Mouse (Mus musculus): ENCODE data around the gene Acsbg1. TPM values are rescaled to one million over a fixed set of nuclear protein-coding genes. Genes with fewer than 3 reads are reported as not detected.
"Not testable (repeated sequence)": the region's sequence is repeated elsewhere in the genome, so short reads cannot be mapped to it uniquely, and the experiment has no call there.

The Acsbg1 gene
- polyA plus RNA-seq, 1 experiment from 2014 or later = 0.22 TPM

DNA sequence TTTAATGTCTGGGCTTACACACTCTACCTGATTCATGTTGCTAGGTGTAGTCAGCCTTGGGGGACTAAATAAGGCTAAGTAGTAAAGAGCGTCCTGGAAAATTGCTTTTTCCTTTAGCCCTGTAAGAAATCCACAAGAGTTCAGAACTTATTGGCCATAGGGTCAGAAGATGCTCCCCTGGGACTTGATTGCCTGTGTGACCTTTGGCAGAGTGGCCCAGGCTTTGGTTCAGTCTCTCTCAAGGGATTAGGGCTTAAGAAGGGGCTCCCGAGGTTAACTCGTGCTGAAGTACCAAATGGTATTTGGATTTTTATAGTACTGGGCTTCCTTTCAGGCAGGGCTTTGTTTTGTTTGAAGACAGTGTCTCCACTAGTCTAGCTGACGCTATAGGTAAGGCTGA is 73.8 kb downstream of the Acsbg1 start:
- Histone ChIP-seq H3K27me3 (replicated peaks; ENCODE audit: control insufficient read depth, insufficient read depth, low read length) (no peaks in the 10 kb centered on the region), H3K9ac (ENCODE audit: low read length) (no peak overlapping the region), H3K9me3 (ENCODE audit: control insufficient read depth, low read length) (no peaks in the 10 kb centered on the region), H3K4me2 (ENCODE audit: low read length) (peak overlapping the region; percentile 82), H3K4me3 (ENCODE audit: low read depth, low read length) (0 out of 2 replicates have a peak overlapping the region, but pooled peaks have one; percentile 90), H3K27ac (ENCODE audit: low read depth) (no peak overlapping the region), H3K4me1 (replicated peaks; ENCODE audit: control insufficient read depth, insufficient read depth, low read length) (peaks cover 8% of the 10 kb centered on the region), H3K36me3 (ENCODE audit: control insufficient read depth, insufficient read depth, low read length) (peaks cover 25% of the 10 kb centered on the region)
- no peak for DNase-seq (ENCODE audit: low spot score)
- no peak for ATAC-seq (replicated peaks; ENCODE audit: low FRiP score, low TSS enrichment, low read depth)
- 66% methylated on average over 4 of the region's 4 CpGs for WGBS

DNA sequence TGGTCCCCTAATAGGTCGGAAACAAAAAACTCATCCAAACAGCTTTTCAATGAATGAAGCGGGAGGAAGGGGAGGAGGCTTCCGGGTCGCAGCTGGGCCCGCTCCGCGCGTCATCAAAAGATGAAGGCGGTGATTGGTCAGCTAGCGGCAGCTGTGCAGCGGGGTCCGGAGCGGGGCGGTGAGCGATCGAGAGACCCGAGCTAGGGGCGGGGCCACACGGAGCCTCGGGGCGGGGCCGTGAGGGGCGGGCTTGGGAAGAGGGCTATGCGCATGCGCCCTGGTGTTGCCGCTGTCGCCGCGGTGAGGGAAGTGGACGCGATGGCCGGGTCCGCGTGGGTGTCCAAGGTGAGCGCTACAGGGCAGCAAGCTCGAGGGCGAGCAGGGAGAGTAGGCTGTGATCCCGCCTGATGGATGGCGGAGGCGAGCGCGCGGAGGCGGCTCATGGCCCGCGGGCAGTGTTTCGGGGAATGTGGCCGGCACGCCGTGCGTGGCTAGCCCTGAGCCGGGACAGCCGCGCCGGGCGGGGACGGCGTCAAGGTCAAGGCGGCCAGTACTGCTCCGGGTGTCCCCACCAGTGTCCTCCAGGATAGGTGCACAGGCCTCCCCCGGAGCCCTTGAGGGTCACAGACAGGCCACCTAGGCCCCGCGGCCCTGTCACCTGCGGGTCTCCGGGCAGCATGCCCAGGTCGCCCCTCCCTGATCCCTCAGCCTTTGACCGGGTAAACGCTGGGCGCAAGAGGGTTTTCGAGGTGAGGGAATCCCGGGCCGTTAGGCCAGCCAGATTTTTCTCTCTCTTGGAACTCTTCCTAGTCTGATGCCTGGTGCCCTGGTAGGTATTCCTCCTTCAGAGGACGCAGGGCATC is 75.2 kb downstream of the Acsbg1 start, which contains the start of gene Idh3a:
Gene Idh3a (plus strand): TSS at position 136 of the 863 bp plus-strand sequence.
- peaks cover 8% of the 10 kb centered on the region for H3K4me1 ChIP-seq (replicated peaks; ENCODE audit: control insufficient read depth, insufficient read depth, low read length)
- under 1% methylated on average over 71 of the region's 73 CpGs for WGBS
- H3K4me2 ChIP-seq (ENCODE audit: low read length) = peak within 1 kb of the TSS; percentile 82
- ATAC-seq (replicated peaks; ENCODE audit: low FRiP score, low TSS enrichment, low read depth) (peak; percentile 99), DNase-seq (ENCODE audit: low spot score) (peak; percentile 99)
- peak within 1 kb of the TSS; percentile 90 for H3K4me3 ChIP-seq (ENCODE audit: low read depth, low read length)
- peaks cover 12% of the 10 kb centered on the region; the same call in 1 of the 2 replicates for H3K36me3 ChIP-seq (ENCODE audit: control insufficient read depth, insufficient read depth, low read length)
- H3K9ac ChIP-seq (ENCODE audit: low read length) = peak within 1 kb of the TSS; percentile 80
- H3K9me3 ChIP-seq (ENCODE audit: control insufficient read depth, low read length) = no peaks in the 10 kb centered on the region
- no peak within 1 kb of the TSS for H3K27ac ChIP-seq (ENCODE audit: low read depth)
- H3K27me3 ChIP-seq (replicated peaks; ENCODE audit: control insufficient read depth, insufficient read depth, low read length) = no peaks in the 10 kb centered on the region

DNA sequence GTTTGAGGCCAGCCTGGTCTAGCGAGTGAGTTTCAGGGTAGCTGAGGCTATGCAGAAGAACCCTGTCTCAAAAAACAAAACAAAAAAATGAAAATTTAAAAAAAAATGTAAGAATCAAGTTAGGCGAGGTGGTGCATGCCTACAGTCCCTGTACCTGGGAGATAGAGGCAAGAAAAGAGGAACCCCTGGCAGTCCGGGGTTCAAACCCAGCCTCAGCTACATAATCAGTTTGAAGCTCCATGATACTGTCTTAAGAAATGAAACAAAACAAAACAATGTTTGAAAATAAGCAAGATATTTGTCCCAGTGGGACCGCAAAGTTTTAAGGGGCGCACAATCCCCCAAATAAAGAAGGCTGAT is 75.9 kb downstream of the Acsbg1 start:
- ATAC-seq (replicated peaks; ENCODE audit: low FRiP score, low TSS enrichment, low read depth) = peak; percentile 7
- H3K27me3 ChIP-seq (replicated peaks; ENCODE audit: control insufficient read depth, insufficient read depth, low read length) = no peaks in the 10 kb centered on the region
- peaks cover 7% of the 10 kb centered on the region; the same call in 1 of the 2 replicates for H3K36me3 ChIP-seq (ENCODE audit: control insufficient read depth, insufficient read depth, low read length)
- WGBS = 34% methylated on average over 5 of the region's 5 CpGs
- H3K4me3 ChIP-seq (ENCODE audit: low read depth, low read length) = peak overlapping the region; percentile 90
- H3K4me1 ChIP-seq (replicated peaks; ENCODE audit: control insufficient read depth, insufficient read depth, low read length) = peaks cover 8% of the 10 kb centered on the region
- H3K27ac ChIP-seq (ENCODE audit: low read depth) = no peak overlapping the region
- H3K9me3 ChIP-seq (ENCODE audit: control insufficient read depth, low read length) = no peaks in the 10 kb centered on the region
- no peak for DNase-seq (ENCODE audit: low spot score)
- H3K9ac ChIP-seq (ENCODE audit: low read length) = no peak overlapping the region
- peak overlapping the region; percentile 56 for H3K4me2 ChIP-seq (ENCODE audit: low read length)

DNA sequence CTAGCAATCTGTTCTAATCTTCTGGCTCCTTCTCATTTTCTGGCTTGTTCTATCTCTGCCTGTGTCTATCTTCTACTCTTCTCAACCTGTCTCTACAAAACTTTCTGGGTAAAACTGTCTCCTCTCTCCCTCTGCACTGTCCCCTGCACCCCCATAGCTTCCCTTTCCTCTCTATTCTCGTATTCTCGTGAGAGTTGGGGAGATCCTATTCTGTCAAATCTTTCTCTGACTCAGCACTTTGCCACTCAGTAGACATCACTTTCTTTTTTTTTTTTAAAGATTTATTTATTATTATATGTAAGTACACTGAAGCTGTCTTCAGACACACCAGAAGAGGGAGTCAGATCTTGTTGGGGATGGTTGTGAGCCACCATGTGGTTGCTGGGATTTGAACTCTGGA is 77.5 kb downstream of the Acsbg1 start:
- 76% methylated on average over 2 of the region's 2 CpGs for WGBS
- not testable (repeated sequence) for H3K4me1 ChIP-seq (replicated peaks; ENCODE audit: control insufficient read depth, insufficient read depth, low read length); H3K9ac ChIP-seq (ENCODE audit: low read length); H3K9me3 ChIP-seq (ENCODE audit: control insufficient read depth, low read length); H3K4me2 ChIP-seq (ENCODE audit: low read length); H3K4me3 ChIP-seq (ENCODE audit: low read depth, low read length); H3K36me3 ChIP-seq (ENCODE audit: control insufficient read depth, insufficient read depth, low read length); DNase-seq (ENCODE audit: low spot score); H3K27ac ChIP-seq (ENCODE audit: low read depth); ATAC-seq (replicated peaks; ENCODE audit: low FRiP score, low TSS enrichment, low read depth); H3K27me3 ChIP-seq (replicated peaks; ENCODE audit: control insufficient read depth, insufficient read depth, low read length)

DNA sequence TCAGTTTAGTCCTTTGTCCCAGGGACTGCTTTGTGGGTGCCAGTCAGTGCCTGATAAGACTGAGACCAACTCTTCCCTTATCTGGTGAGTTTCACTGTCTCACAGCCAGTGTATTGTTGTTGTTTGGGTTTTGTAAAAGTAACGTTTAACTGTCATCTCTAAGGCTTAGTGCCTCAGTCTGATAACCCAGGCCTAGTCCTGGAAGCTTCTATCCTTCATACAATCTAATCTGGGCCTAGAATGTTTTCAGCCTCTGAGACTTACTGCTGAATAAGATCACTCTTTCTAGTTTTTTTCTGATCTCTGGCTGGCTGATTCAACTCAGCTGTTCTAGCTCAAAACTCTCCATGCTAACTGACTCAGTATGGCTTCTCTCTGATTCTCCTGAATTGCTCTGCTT is 78.0 kb downstream of the Acsbg1 start:
- Histone ChIP-seq H3K4me1 (replicated peaks; ENCODE audit: control insufficient read depth, insufficient read depth, low read length) (peaks cover 8% of the 10 kb centered on the region), H3K9me3 (ENCODE audit: control insufficient read depth, low read length) (peaks cover 2% of the 10 kb centered on the region; the same call in 1 of the 2 replicates), H3K36me3 (ENCODE audit: control insufficient read depth, insufficient read depth, low read length) (no peaks in the 10 kb centered on the region), H3K9ac (ENCODE audit: low read length) (no peak overlapping the region), H3K27ac (ENCODE audit: low read depth) (no peak overlapping the region), H3K4me2 (ENCODE audit: low read length) (no peak overlapping the region), H3K4me3 (ENCODE audit: low read depth, low read length) (no peak overlapping the region), H3K27me3 (replicated peaks; ENCODE audit: control insufficient read depth, insufficient read depth, low read length) (no peaks in the 10 kb centered on the region)
- ATAC-seq (replicated peaks; ENCODE audit: low FRiP score, low TSS enrichment, low read depth) = no peak
- 56% methylated on average over 1 of the region's 1 CpGs for WGBS
- no peak for DNase-seq (ENCODE audit: low spot score)

DNA sequence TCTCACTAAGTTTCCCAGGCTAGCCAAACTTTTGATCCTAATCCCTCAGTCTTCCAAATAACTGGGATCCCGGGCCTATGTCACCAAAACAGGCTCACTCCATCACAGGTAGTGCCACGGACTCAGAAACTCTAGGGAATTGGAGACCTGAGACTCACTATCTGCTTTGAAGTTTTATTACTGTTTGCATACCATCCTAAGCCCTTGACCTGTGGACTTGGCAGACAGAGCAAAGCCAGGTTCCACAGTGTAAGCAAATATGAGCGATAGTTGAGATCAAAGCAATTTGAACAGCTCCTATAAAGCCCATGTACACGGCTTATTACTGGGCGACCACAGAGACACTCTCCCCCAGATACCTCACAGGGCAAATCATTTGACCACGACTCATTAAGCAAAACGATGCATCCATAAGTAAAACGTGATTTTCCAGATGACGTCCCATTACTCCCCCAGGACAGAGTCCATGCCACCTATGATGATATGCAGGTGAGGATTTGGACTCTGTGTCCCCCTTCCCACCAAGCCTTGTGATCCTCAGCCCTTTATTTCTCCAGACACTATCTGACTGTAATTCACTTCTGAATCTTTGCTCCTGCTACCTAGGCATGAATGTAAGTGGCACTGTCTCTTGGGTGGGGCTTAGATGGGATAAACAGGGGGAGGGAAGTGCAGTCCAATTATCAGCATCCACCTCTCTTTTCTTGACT is 90.4 kb downstream of the Acsbg1 start:
- no peak overlapping the region for H3K4me2 ChIP-seq (ENCODE audit: low read length)

DNA sequence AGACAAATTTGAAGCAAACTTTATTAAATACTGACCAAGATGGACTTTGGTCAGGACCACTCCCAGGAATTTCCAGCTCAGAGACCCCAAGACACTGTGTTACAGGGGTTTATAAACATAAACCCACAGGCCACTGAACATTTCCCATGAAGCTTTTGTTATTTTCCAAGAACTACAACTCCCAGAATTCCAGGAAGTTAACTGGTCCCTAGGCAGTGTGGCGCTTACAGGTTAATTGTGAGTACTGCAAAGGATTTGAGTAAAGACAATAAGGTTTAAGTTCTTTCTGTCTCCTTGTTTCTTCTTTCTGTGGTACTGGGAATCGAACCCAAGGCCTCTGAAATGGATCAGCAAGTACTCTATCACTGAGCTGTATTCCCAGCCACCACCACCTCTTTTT is 92.9 kb downstream of the Acsbg1 start:
- 34% methylated on average over 2 of the region's 2 CpGs for WGBS

More for the DNA sequence above, 90.4 kb downstream of the Acsbg1 start:
- Histone ChIP-seq H3K9me3 (ENCODE audit: control insufficient read depth, low read length) (no peaks in the 10 kb centered on the region), H3K4me3 (ENCODE audit: low read depth, low read length) (no peak overlapping the region), H3K27me3 (replicated peaks; ENCODE audit: control insufficient read depth, insufficient read depth, low read length) (no peaks in the 10 kb centered on the region), H3K36me3 (ENCODE audit: control insufficient read depth, insufficient read depth, low read length) (no peaks in the 10 kb centered on the region), H3K9ac (ENCODE audit: low read length) (no peak overlapping the region), H3K4me1 (replicated peaks; ENCODE audit: control insufficient read depth, insufficient read depth, low read length) (no peaks in the 10 kb centered on the region), H3K27ac (ENCODE audit: low read depth) (no peak overlapping the region)
- ATAC-seq (replicated peaks; ENCODE audit: low FRiP score, low TSS enrichment, low read depth) (peak; percentile 86), DNase-seq (ENCODE audit: low spot score) (no peak)
- WGBS = 45% methylated on average over 9 of the region's 9 CpGs

DNA sequence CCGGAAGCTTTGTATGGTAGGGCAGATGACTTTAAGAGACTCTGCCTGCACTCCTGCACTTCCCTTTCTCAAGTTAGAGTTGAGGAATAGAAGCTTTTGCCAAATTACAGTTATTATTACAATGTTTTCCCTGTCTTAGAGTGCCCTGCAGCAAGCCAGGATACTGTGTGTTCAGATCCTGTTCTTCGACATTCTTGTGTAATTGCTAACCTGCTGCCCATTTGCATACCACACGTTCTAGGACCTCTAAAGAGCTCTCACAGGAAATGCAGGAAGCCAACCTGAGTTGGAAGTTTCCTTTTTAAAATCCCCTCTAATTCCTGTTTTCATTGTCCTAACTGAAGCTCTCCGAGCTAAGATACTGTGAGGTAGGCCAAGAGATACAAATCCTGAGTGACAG is 94.7 kb downstream of the Acsbg1 start:
- Histone ChIP-seq H3K4me2 (ENCODE audit: low read length) (no peak overlapping the region), H3K9me3 (ENCODE audit: control insufficient read depth, low read length) (no peaks in the 10 kb centered on the region), H3K9ac (ENCODE audit: low read length) (no peak overlapping the region), H3K27me3 (replicated peaks; ENCODE audit: control insufficient read depth, insufficient read depth, low read length) (no peaks in the 10 kb centered on the region), H3K4me1 (replicated peaks; ENCODE audit: control insufficient read depth, insufficient read depth, low read length) (no peaks in the 10 kb centered on the region), H3K36me3 (ENCODE audit: control insufficient read depth, insufficient read depth, low read length) (no peaks in the 10 kb centered on the region), H3K27ac (ENCODE audit: low read depth) (no peak overlapping the region), H3K4me3 (ENCODE audit: low read depth, low read length) (no peak overlapping the region)
- DNase-seq (ENCODE audit: low spot score) (no peak), ATAC-seq (replicated peaks; ENCODE audit: low FRiP score, low TSS enrichment, low read depth) (no peak)
- WGBS = 56% methylated on average over 4 of the region's 4 CpGs

More for the DNA sequence above, 92.9 kb downstream of the Acsbg1 start:
- Histone ChIP-seq H3K27ac (ENCODE audit: low read depth) (no peak overlapping the region), H3K4me3 (ENCODE audit: low read depth, low read length) (no peak overlapping the region), H3K9me3 (ENCODE audit: control insufficient read depth, low read length) (no peaks in the 10 kb centered on the region), H3K9ac (ENCODE audit: low read length) (no peak overlapping the region), H3K4me1 (replicated peaks; ENCODE audit: control insufficient read depth, insufficient read depth, low read length) (no peaks in the 10 kb centered on the region), H3K36me3 (ENCODE audit: control insufficient read depth, insufficient read depth, low read length) (no peaks in the 10 kb centered on the region), H3K4me2 (ENCODE audit: low read length) (no peak overlapping the region), H3K27me3 (replicated peaks; ENCODE audit: control insufficient read depth, insufficient read depth, low read length) (no peaks in the 10 kb centered on the region)
- DNase-seq (ENCODE audit: low spot score) = no peak
- ATAC-seq (replicated peaks; ENCODE audit: low FRiP score, low TSS enrichment, low read depth) = no peak
